Mouse (Mus musculus): ENCODE results near the gene Mrps25. TPM values are rescaled to one million over a fixed set of nuclear protein-coding genes. Genes with fewer than 3 reads are reported as not detected.
A peak's percentile ranks its signal among the peaks of the same experiment; 100 is the strongest.

Mrps25 gene
- polyA plus RNA-seq, 1 experiment = 63.3 TPM

- H3K4me1 ChIP-seq (ENCODE audit: control insufficient read depth, insufficient read depth, low read length) = no peaks in the 10 kb centered on the region; the same call in 1 of the 2 replicates
These were observed 31.1 kb upstream of the Mrps25 start, which contains the start of gene Rbsn for GRCm38 (mm10) chr6:92214773-92215449. Gene Rbsn (minus strand): TSS chr6:92214925.

GRCm38 (mm10) chr6:92214055-92214772 is 30.4 kb upstream of the Mrps25 start:
- under 1% methylated on average over 48 of the region's 48 CpGs for WGBS
- TF ChIP-seq CTCF (IDR thresholded peaks at IDR 0.05; ENCODE audit: control insufficient read depth, insufficient read depth, low read length) = no peak
- TF ChIP-seq POLR2A (IDR thresholded peaks at IDR 0.05; ENCODE audit: borderline replicate concordance, control insufficient read depth, low read depth, low read length) = no peak
- no peaks in the 10 kb centered on the region; the same call in 1 of the 2 replicates for H3K4me1 ChIP-seq (ENCODE audit: control insufficient read depth, insufficient read depth, low read length)
- H3K27ac ChIP-seq (ENCODE audit: control insufficient read depth, insufficient read depth, low read depth, low read length, poor library complexity) = peak overlapping the region; percentile 84
- peak overlapping the region; percentile 99 for H3K4me3 ChIP-seq (replicated peaks; ENCODE audit: control insufficient read depth, low read depth, low read length)

More at GRCm38 (mm10) chr6:92214773-92215449, 31.1 kb upstream of the Mrps25 start, which contains the start of gene Rbsn:
- TF ChIP-seq CTCF (IDR thresholded peaks at IDR 0.05; ENCODE audit: control insufficient read depth, insufficient read depth, low read length) (no peak), POLR2A (IDR thresholded peaks at IDR 0.05; ENCODE audit: borderline replicate concordance, control insufficient read depth, low read depth, low read length) (peak; percentile 83; the same call in 1 of the 2 replicates)
- WGBS = 10% methylated on average over 35 of the region's 35 CpGs
- peak within 1 kb of the TSS; percentile 84 for H3K27ac ChIP-seq (ENCODE audit: control insufficient read depth, insufficient read depth, low read depth, low read length, poor library complexity)
- H3K4me3 ChIP-seq (replicated peaks; ENCODE audit: control insufficient read depth, low read depth, low read length) = peak within 1 kb of the TSS; percentile 99

- Histone ChIP-seq H3K27ac (ENCODE audit: control insufficient read depth, insufficient read depth, low read depth, low read length, poor library complexity) (no peak overlapping the region), H3K4me1 (ENCODE audit: control insufficient read depth, insufficient read depth, low read length) (peaks cover 2% of the 10 kb centered on the region), H3K4me3 (replicated peaks; ENCODE audit: control insufficient read depth, low read depth, low read length) (no peak overlapping the region)
- TF ChIP-seq POLR2A (IDR thresholded peaks at IDR 0.05; ENCODE audit: borderline replicate concordance, control insufficient read depth, low read depth, low read length) (no peak), CTCF (IDR thresholded peaks at IDR 0.05; ENCODE audit: control insufficient read depth, insufficient read depth, low read length) (no peak)
- 78% methylated on average over 8 of the region's 8 CpGs for WGBS
These were observed 15.6 kb upstream of the Mrps25 start for GRCm38 (mm10) chr6:92199414-92199813.

GRCm38 (mm10) chr6:92184178-92184577 is 345 bp upstream of the Mrps25 start:
- H3K27ac ChIP-seq (ENCODE audit: control insufficient read depth, insufficient read depth, low read depth, low read length, poor library complexity) = no peak overlapping the region
- TF ChIP-seq POLR2A (IDR thresholded peaks at IDR 0.05; ENCODE audit: borderline replicate concordance, control insufficient read depth, low read depth, low read length) = no peak
- TF ChIP-seq CTCF (IDR thresholded peaks at IDR 0.05; ENCODE audit: control insufficient read depth, insufficient read depth, low read length) = no peak
- WGBS = 3% methylated on average over 10 of the region's 10 CpGs

GRCm38 (mm10) chr6:92176450-92176849 is 7.4 kb downstream of the Mrps25 start:
- Histone ChIP-seq H3K4me3 (replicated peaks; ENCODE audit: control insufficient read depth, low read depth, low read length) (no peak overlapping the region), H3K4me1 (ENCODE audit: control insufficient read depth, insufficient read depth, low read length) (no peaks in the 10 kb centered on the region), H3K27ac (ENCODE audit: control insufficient read depth, insufficient read depth, low read depth, low read length, poor library complexity) (no peak overlapping the region)
- WGBS = 70% methylated on average over 1 of the region's 1 CpGs
- no peak for TF ChIP-seq POLR2A (IDR thresholded peaks at IDR 0.05; ENCODE audit: borderline replicate concordance, control insufficient read depth, low read depth, low read length)
- TF ChIP-seq CTCF (IDR thresholded peaks at IDR 0.05; ENCODE audit: control insufficient read depth, insufficient read depth, low read length) = no peak

More at GRCm38 (mm10) chr6:92184178-92184577, 345 bp upstream of the Mrps25 start:
- peak overlapping the region; percentile 100 for H3K4me3 ChIP-seq (replicated peaks; ENCODE audit: control insufficient read depth, low read depth, low read length)
- H3K4me1 ChIP-seq (ENCODE audit: control insufficient read depth, insufficient read depth, low read length) = peaks cover 2% of the 10 kb centered on the region

GRCm38 (mm10) chr6:92162724-92163123 is 21.1 kb downstream of the Mrps25 start:
- H3K4me1 ChIP-seq (ENCODE audit: control insufficient read depth, insufficient read depth, low read length) = no peaks in the 10 kb centered on the region
- TF ChIP-seq POLR2A (IDR thresholded peaks at IDR 0.05; ENCODE audit: borderline replicate concordance, control insufficient read depth, low read depth, low read length) (no peak), CTCF (IDR thresholded peaks at IDR 0.05; ENCODE audit: control insufficient read depth, insufficient read depth, low read length) (no peak)
- H3K4me3 ChIP-seq (replicated peaks; ENCODE audit: control insufficient read depth, low read depth, low read length) = no peak overlapping the region
- 67% methylated on average over 1 of the region's 1 CpGs for WGBS
- H3K27ac ChIP-seq (ENCODE audit: control insufficient read depth, insufficient read depth, low read depth, low read length, poor library complexity) = no peak overlapping the region

GRCm38 (mm10) chr6:92158801-92159200 is 25.0 kb downstream of the Mrps25 start:
- no peak overlapping the region for H3K27ac ChIP-seq (ENCODE audit: control insufficient read depth, insufficient read depth, low read depth, low read length, poor library complexity)
- no peak overlapping the region for H3K4me3 ChIP-seq (replicated peaks; ENCODE audit: control insufficient read depth, low read depth, low read length)
- TF ChIP-seq POLR2A (IDR thresholded peaks at IDR 0.05; ENCODE audit: borderline replicate concordance, control insufficient read depth, low read depth, low read length) = no peak
- no peak for TF ChIP-seq CTCF (IDR thresholded peaks at IDR 0.05; ENCODE audit: control insufficient read depth, insufficient read depth, low read length)
- WGBS = 89% methylated on average over 3 of the region's 3 CpGs
- H3K4me1 ChIP-seq (ENCODE audit: control insufficient read depth, insufficient read depth, low read length) = no peaks in the 10 kb centered on the region

- H3K27ac ChIP-seq (ENCODE audit: control insufficient read depth, insufficient read depth, low read depth, low read length, poor library complexity) = no peak overlapping the region
- TF ChIP-seq CTCF (IDR thresholded peaks at IDR 0.05; ENCODE audit: control insufficient read depth, insufficient read depth, low read length) (no peak), POLR2A (IDR thresholded peaks at IDR 0.05; ENCODE audit: borderline replicate concordance, control insufficient read depth, low read depth, low read length) (no peak)
- no peaks in the 10 kb centered on the region for H3K4me1 ChIP-seq (ENCODE audit: control insufficient read depth, insufficient read depth, low read length)
- H3K4me3 ChIP-seq (replicated peaks; ENCODE audit: control insufficient read depth, low read depth, low read length) = no peak overlapping the region
- WGBS = 92% methylated on average over 1 of the region's 1 CpGs
These were observed 30.1 kb downstream of the Mrps25 start for GRCm38 (mm10) chr6:92153774-92154173.

Measured in bone marrow, adult 2 months (tissue).